Mouse (Mus musculus): Measurements from ENCODE around the gene Coq8a. TPM values are rescaled to one million over a fixed set of nuclear protein-coding genes. Genes with fewer than 3 reads are reported as not detected.

Coq8a gene
- total RNA-seq, 4 experiments from 2014 or later: 923 to 1,131 (median 957) TPM

DNA sequence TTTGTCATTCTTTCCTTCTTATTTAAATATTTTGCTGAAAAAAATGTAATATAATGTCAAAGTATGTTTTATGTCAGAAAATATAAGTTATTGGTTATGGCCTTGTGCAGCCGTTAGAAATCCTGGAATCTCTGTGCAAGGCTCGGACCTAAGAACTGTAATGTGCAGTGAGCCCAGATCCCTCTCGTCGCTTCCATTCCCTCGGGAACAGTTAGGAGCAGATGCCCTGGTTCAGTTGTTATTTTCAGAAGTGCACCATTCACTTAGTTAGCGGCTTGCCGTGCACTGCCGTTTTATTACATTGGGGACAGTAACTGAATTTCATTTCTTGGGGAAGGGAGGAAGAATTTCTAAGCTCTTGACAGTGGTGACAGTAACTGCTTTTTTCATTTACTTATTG, 81.2 kb downstream of the Coq8a start:
- DNase-seq (ENCODE audit: low spot score): no peak

- DNase-seq (ENCODE audit: low spot score): no peak
Observed at GRCm38 (mm10) chr1:180116525-180116924, 82.9 kb downstream of the Coq8a start.

Other genes starting within 250 kb of the Coq8a start
- 10 to 100 TPM; 38.6 to 47.9 (median 44.9) TPM for gene Cdc42bpa, start 239.1 kb downstream of the Coq8a start, total RNA-seq (2022)
- 10 to 100 TPM; 14.7 to 16.0 (median 15.3) TPM for gene Psen2, start 63.8 kb upstream of the Coq8a start, total RNA-seq (2022)
- 10 to 100 TPM; 40.9 to 59.4 (median 57.3) TPM for gene Itpkb, start 130.9 kb upstream of the Coq8a start, total RNA-seq (2022)